In genomic region chr5:67685461-67685860, GRCm38 (mm10) we compare ENCODE assay signal across 21 mouse cellular contexts.
DNase-seq lines count a peak whose midpoint lies in the region; ATAC-seq lines count a peak whose summit lies in the region.
"Had no signal": no experiment of that assay in that cellular context is flagged by ENCODE, and none has a peak within 500 bp of the region (broad histone marks: within the 10 kb centered on the region; RNA-seq: fewer than 3 reads in every experiment).

No protein-coding gene starts in this region.

- H3K9me3 ChIP-seq in heart, embryonic 11.5 days (replicated peaks; ENCODE audit: control insufficient read depth, low read length) = no peaks in the 10 kb centered on the region
- no peaks in the 10 kb centered on the region for H3K9me3 ChIP-seq in heart, embryonic 10.5 days
- H3K9me3 ChIP-seq in kidney, embryonic 16.5 days (ENCODE audit: low read length) = no peaks in the 10 kb centered on the region
- H3K9me3 ChIP-seq: G1E had no signal

- no peaks in the 10 kb centered on the region for H3K4me1 ChIP-seq in heart, embryonic 11.5 days (ENCODE audit: control insufficient read depth, insufficient read depth, low read length)
- H3K4me1 ChIP-seq in heart, embryonic 10.5 days = peaks cover 4% of the 10 kb centered on the region; the same call in 1 of the 2 replicates
- no peaks in the 10 kb centered on the region for H3K4me1 ChIP-seq in kidney, embryonic 16.5 days (ENCODE audit: insufficient read depth, low read length)

- H3K36me3 ChIP-seq in heart, embryonic 11.5 days (ENCODE audit: control insufficient read depth, insufficient read depth, low read length) = no peaks in the 10 kb centered on the region
- H3K36me3 ChIP-seq in heart, embryonic 10.5 days = no peaks in the 10 kb centered on the region
- H3K36me3 ChIP-seq in kidney, embryonic 16.5 days (ENCODE audit: insufficient read depth, low read length) = no peaks in the 10 kb centered on the region

- no peak overlapping the region for H3K4me3 ChIP-seq in heart, embryonic 11.5 days (ENCODE audit: low read depth, low read length)
- H3K4me3 ChIP-seq in heart, embryonic 10.5 days = no peak overlapping the region
- no peak overlapping the region for H3K4me3 ChIP-seq in kidney, embryonic 16.5 days (ENCODE audit: low read length)

- H3K27ac ChIP-seq in heart, embryonic 11.5 days (ENCODE audit: low read depth, low read length) = no peak overlapping the region
- H3K27ac ChIP-seq in heart, embryonic 10.5 days = no peak overlapping the region
- H3K27ac ChIP-seq in kidney, embryonic 16.5 days (ENCODE audit: low read length) = no peak overlapping the region

- no peak for ATAC-seq in heart, embryonic 11.5 days (replicated peaks; ENCODE audit: insufficient number of reproducible peaks, low FRiP score, low TSS enrichment)
- no peak for ATAC-seq in kidney, embryonic 16.5 days (ENCODE audit: low FRiP score, low TSS enrichment)
- ATAC-seq: activated CD4-positive, CD25-positive, alpha-beta regulatory T cell, adult 4 months; CD4-positive, CD25-positive, alpha-beta regulatory T cell, adult 4 months; Patski had no signal

- H3K27me3 ChIP-seq in heart, embryonic 11.5 days (ENCODE audit: control insufficient read depth, insufficient read depth, low read length) = no peaks in the 10 kb centered on the region
- H3K27me3 ChIP-seq in heart, embryonic 10.5 days (ENCODE audit: insufficient read depth, poor library complexity, severe bottlenecking) = no peaks in the 10 kb centered on the region
- H3K27me3 ChIP-seq in kidney, embryonic 16.5 days (ENCODE audit: insufficient read depth, low read length) = no peaks in the 10 kb centered on the region
- H3K27me3 ChIP-seq: CH12.LX had no signal

- no peak overlapping the region for H3K4me2 ChIP-seq in heart, embryonic 11.5 days
- no peak overlapping the region for H3K4me2 ChIP-seq in kidney, embryonic 16.5 days (replicated peaks; ENCODE audit: low read depth, low read length)

- DNase-seq in heart, adult 11 months = peak; percentile 78
- peak; percentile 71 for DNase-seq in heart, embryonic 10.5 days (ENCODE audit: low spot score)
- DNase-seq in heart, adult 8-10 months (ENCODE audit: low spot score) = no peak
- DNase-seq in kidney, adult 9 months = no peak
- DNase-seq: adrenal gland, adult 2 months; adrenal gland, adult 8-10 months; adrenal gland, postnatal 10 days; adrenal gland, postnatal 14 days; adrenal gland, postnatal 25 days; adrenal gland, postnatal 36 days; B cell, adult 2 months; cerebellum, adult 11 months; cerebellum, adult 11-12 months; cerebellum, adult 18-20 months had no signal

- H3K9ac ChIP-seq in heart, embryonic 11.5 days (ENCODE audit: low read depth, low read length) = no peak overlapping the region
- H3K9ac ChIP-seq in kidney, embryonic 16.5 days (replicated peaks; ENCODE audit: low read length) = 0 out of 2 replicates have a peak overlapping the region, but pooled peaks have one; percentile 6

- 50% methylated on average over 5 of the region's 5 CpGs for WGBS in heart, embryonic 11.5 days (ENCODE audit: insufficient replicate concordance)
- 42% methylated on average over 5 of the region's 5 CpGs for WGBS in heart, embryonic 10.5 days
- 43% methylated on average over 5 of the region's 5 CpGs for WGBS in kidney, embryonic 16.5 days

Comparison
In these comparisons a context has a peak if more than half of its experiments do, and no peak if none do; other contexts are left out.
1. DNase-seq: peak in heart, adult 11 months (single experiment) and heart, embryonic 10.5 days (single experiment); none in heart, adult 8-10 months (single experiment) and kidney, adult 9 months (single experiment).